Mouse (Mus musculus) layer of hippocampus, postnatal 14 days (tissue): ENCODE measurements around the gene Acss1. TPM values are rescaled to one million over a fixed set of nuclear protein-coding genes. Genes with fewer than 3 reads are reported as not detected.

ENCODE experiments used
- DNase-seq, 2 experiments: peaks; one replicate each; pipeline ENCODE4 v3.0.0; 2021 to 2022; ENCODE audit warnings: low spot score in 2 of 2, mixed read lengths in 1 of 2
- total RNA-seq, 2 experiments: library from RNA; stranded (reverse); gene quantifications; 2 replicates each; pipeline ENCODE4 v1.2.3; 2021

Gene Acss1
- total RNA-seq, 2 experiments from 2014 or later = 20.5 to 21.0 TPM

- no peak for DNase-seq
Measured at GRCm38 (mm10) chr2:150645225-150645624, 23.1 kb downstream of the Acss1 start.

GRCm38 (mm10) chr2:150643726-150644415, 24.4 kb downstream of the Acss1 start:
- peak; percentile 50 to 87 for DNase-seq

GRCm38 (mm10) chr2:150643166-150643565, 25.1 kb downstream of the Acss1 start:
- DNase-seq = no peak

- no peak for DNase-seq
Measured at GRCm38 (mm10) chr2:150638370-150638733, 29.9 kb downstream of the Acss1 start.

GRCm38 (mm10) chr2:150637702-150638369, 30.5 kb downstream of the Acss1 start:
- DNase-seq = no peak

GRCm38 (mm10) chr2:150635877-150636446, 32.3 kb downstream of the Acss1 start:
- DNase-seq = no peak

GRCm38 (mm10) chr2:150629255-150629654, 39.0 kb downstream of the Acss1 start:
- no peak for DNase-seq

- no peak for DNase-seq
Measured at GRCm38 (mm10) chr2:150627140-150627539, 41.2 kb downstream of the Acss1 start.

- DNase-seq = no peak
Measured at GRCm38 (mm10) chr2:150624926-150625325, 43.4 kb downstream of the Acss1 start.

GRCm38 (mm10) chr2:150623957-150624356, 44.3 kb downstream of the Acss1 start:
- no peak for DNase-seq

- no peak for DNase-seq
Measured at GRCm38 (mm10) chr2:150621698-150622097, 46.6 kb downstream of the Acss1 start.

GRCm38 (mm10) chr2:150610097-150610496, 58.2 kb downstream of the Acss1 start:
- no peak for DNase-seq

- DNase-seq = peak; percentile 64 to 90
Measured at GRCm38 (mm10) chr2:150608872-150609560, 59.3 kb downstream of the Acss1 start.

- peak; percentile 96 to 99 for DNase-seq
Measured at GRCm38 (mm10) chr2:150608087-150608799, 60.1 kb downstream of the Acss1 start, which contains the start of gene Apmap. Apmap (minus strand) TSS chr2:150608567.

- DNase-seq = no peak
Measured at GRCm38 (mm10) chr2:150607086-150607485, 61.2 kb downstream of the Acss1 start.

- DNase-seq = no peak
Measured at GRCm38 (mm10) chr2:150604802-150605201, 63.5 kb downstream of the Acss1 start.

GRCm38 (mm10) chr2:150602166-150602565, 66.1 kb downstream of the Acss1 start:
- DNase-seq = no peak

- no peak for DNase-seq
Measured at GRCm38 (mm10) chr2:150600263-150600662, 68.0 kb downstream of the Acss1 start.

- DNase-seq = no peak
Measured at GRCm38 (mm10) chr2:150595411-150596190, 72.7 kb downstream of the Acss1 start.

GRCm38 (mm10) chr2:150589076-150589475, 79.2 kb downstream of the Acss1 start:
- no peak for DNase-seq
